Mouse (Mus musculus) testis, adult 10 weeks (tissue): Measurements from ENCODE around the gene Fbrsl1. TPM values are rescaled to one million over a fixed set of nuclear protein-coding genes. Genes with fewer than 3 reads are reported as not detected.

Source experiments
- polyA plus RNA-seq: library from polyadenylated mRNA; stranded (reverse); fragments of 350-450 nt; fragmentation: Illumina TruSeq; extraction: RNeasy Lipid Tissue Mini Kit (QIAGEN cat#74804); gene quantifications from one replicate; pipeline ENCODE4 v1.2.3, GENCODE M21; 2014; ENCODE audit warnings: low read depth, low replicate concordance

Fbrsl1 gene
- 3.4 TPM for polyA plus RNA-seq

DNA sequence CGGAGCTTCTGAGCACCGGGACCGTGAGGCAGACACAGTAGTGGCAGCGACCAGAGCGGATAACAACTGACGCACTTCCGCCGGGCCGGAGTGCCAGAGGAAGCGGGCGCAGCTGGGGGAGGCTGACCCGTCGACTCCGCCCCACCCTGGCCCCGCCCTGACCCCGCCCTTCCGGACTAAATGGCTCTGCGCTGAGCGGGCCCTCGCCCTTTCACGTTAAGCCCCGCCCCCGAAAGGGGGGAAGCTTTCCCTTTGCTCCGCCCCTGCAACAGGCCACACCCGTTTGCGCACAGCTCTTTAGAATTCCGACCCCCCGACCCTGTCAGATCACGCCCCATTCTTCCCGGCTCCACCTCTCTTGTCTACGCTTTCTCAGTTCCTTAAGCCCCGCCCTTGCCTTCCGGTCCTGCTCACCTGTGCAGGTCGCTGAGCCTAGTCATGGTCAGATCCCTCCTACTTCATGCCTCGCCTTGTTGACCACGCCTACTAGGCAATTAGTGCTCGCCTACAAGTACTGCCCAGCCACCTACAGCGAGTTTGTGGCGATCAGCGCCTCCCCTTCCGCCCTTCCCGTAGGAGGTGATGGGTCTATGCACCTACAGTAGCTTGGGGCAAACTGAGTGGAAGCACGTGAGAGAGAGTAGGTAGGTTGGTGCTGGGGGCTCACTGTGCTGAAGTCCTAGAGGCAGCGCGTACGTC, at the start of gene Fbrsl1:
Gene Fbrsl1 (minus strand): TSS at position 68 of the 699 bp plus-strand sequence.

DNA sequence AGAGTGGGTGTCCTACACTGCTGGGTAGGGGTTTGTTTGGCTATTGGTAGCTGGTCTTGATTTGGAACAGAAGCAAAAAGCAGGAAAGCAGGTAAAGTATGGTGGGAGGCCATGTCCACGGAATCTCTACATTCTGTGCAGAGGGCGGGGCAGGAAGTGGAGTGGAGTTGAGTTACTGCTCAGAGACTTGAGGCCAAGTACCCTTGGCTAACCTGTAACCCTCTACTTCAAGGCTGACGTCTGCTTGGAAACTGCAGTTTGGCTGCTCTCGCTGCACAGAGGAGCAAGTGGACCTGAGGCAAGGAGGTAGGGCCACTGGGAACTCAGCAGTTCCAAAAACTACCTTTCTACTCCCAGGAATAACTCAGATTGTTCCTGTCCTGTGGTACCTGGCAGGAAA, 103.8 kb downstream of the Fbrsl1 start, which contains the start of gene Lrcol1:
Gene Lrcol1 (plus strand): TSS at position 207 of the 400 bp plus-strand sequence.

DNA sequence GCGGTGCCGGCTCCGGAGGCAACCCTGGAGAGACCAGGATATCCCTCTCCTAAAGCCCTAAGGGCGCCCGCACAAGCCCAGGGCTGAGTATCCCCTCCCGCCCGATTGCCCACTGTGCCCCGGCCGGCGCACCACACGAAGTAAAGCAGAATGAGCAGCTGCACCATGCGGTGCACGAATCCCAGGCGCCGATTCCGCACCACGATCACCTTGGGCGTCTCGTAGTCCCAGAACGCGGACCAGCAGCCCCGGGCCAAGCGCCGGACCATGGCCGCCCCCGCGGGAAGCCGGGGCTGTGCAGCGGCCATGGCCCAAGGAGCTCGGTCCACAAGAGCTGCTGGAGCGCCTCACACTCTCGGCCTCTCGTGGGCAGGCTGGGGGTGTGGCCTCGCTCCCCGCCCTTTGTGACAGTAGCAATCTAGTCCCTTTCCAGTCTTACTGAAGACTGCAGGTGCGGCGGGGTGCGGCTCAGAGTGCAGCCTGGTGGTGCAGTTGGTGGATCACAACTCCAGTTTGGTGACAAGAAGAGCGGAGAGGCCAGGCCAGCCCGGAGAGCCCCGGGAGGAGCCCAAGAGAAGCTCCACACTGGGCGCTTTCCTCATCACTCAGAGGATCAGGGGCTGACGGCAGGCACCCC, 105.5 kb downstream of the Fbrsl1 start, which contains the start of gene P2rx2:
Gene P2rx2 (minus strand): TSS at position 565 of the 637 bp plus-strand sequence.

Other genes starting within 250 kb of the Fbrsl1 start
- gene Ankle2, start 217.5 kb downstream of the Fbrsl1 start, polyA plus RNA-seq, result 66.7 TPM
- 19.7 TPM for gene Pgam5, start 178.6 kb downstream of the Fbrsl1 start, polyA plus RNA-seq
- gene Pxmp2, start 162.3 kb downstream of the Fbrsl1 start, polyA plus RNA-seq, result 3.6 TPM
- 42.3 TPM for gene Pole, start 162.2 kb downstream of the Fbrsl1 start, polyA plus RNA-seq
- gene P2rx2, start 105.3 kb downstream of the Fbrsl1 start, polyA plus RNA-seq, result 22.6 TPM
- gene Lrcol1, start 103.8 kb downstream of the Fbrsl1 start, polyA plus RNA-seq, result not detected
- gene Galnt9, start 95.9 kb upstream of the Fbrsl1 start, polyA plus RNA-seq, result not detected
- 5.3 TPM for gene Noc4l, start 204.9 kb upstream of the Fbrsl1 start, polyA plus RNA-seq
- 4.6 TPM for gene Ddx51, start 204.9 kb upstream of the Fbrsl1 start, polyA plus RNA-seq